Mouse (Mus musculus): ENCODE measurements around the gene Lta.

GRCm38 (mm10) chr17:35197126-35197525 lies 8.0 kb downstream of the Lta start:
- TF ChIP-seq CTCF (IDR thresholded peaks at IDR 0.05; ENCODE audit: low read depth, low read length) (no peak), POLR2A (IDR thresholded peaks at IDR 0.05; ENCODE audit: extremely low read depth, insufficient read depth, low read length) (no peak)

Measured in liver, adult 2 months (tissue).